In the genomic region with DNA sequence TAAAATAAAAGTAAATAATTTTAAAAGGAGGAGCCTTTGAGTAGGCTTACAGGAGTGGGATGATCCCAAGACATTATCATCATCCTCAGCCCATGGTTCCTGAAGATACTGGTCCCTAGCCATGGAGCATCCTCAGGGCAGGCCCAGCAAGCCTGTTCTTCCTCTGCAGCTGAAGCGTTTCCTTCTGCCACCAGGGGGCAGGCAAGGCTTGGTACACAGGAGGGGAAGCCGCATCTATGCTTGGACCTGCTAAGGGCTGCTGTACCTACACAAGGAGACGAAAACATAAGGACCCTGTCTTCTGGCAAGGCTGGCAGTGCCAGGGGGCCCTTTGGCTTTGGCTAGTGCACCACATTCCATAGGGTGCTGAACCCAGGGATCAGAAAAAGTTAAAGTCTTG, we compare ENCODE assay signal across 9 mouse cellular contexts. TPM values are rescaled to one million over a fixed set of nuclear protein-coding genes. Genes with fewer than 3 reads are reported as not detected.
DNase-seq lines count a peak whose midpoint lies in the region; ATAC-seq and TF ChIP-seq lines count a peak whose summit lies in the region.
"Had no signal": no experiment of that assay in that cellular context is flagged by ENCODE, and none has a peak within 500 bp of the region (broad histone marks: within the 10 kb centered on the region; RNA-seq: fewer than 3 reads in every experiment).

No protein-coding gene starts in this region.

- H3K4me2 ChIP-seq in forebrain, embryonic 11.5 days (ENCODE audit: low read depth, low read length, severe bottlenecking), result no peak overlapping the region
- no peak overlapping the region for H3K4me2 ChIP-seq in hindbrain, embryonic 15.5 days
- H3K4me2 ChIP-seq in midbrain, postnatal 0 days (ENCODE audit: low read depth, low read length, poor library complexity, severe bottlenecking), result no peak overlapping the region
- H3K4me2 ChIP-seq: liver, embryonic 15.5 days had no signal

- no peak overlapping the region for H3K9ac ChIP-seq in forebrain, embryonic 11.5 days (ENCODE audit: low read length)
- no peak overlapping the region for H3K9ac ChIP-seq in hindbrain, embryonic 15.5 days
- no peak overlapping the region for H3K9ac ChIP-seq in midbrain, postnatal 0 days (replicated peaks; ENCODE audit: low read length, poor library complexity, severe bottlenecking)
- H3K9ac ChIP-seq: liver, embryonic 15.5 days had no signal

- H3K4me3 ChIP-seq in forebrain, embryonic 11.5 days (ENCODE audit: low read depth, low read length), result no peak overlapping the region
- no peak overlapping the region for H3K4me3 ChIP-seq in hindbrain, embryonic 15.5 days
- no peak overlapping the region for H3K4me3 ChIP-seq in midbrain, postnatal 0 days (ENCODE audit: low read depth, low read length)
- H3K4me3 ChIP-seq: liver, embryonic 15.5 days had no signal

- no peaks in the 10 kb centered on the region for H3K9me3 ChIP-seq in forebrain, embryonic 11.5 days (ENCODE audit: control insufficient read depth, low read length)
- no peaks in the 10 kb centered on the region for H3K9me3 ChIP-seq in hindbrain, embryonic 15.5 days
- H3K9me3 ChIP-seq in midbrain, postnatal 0 days (ENCODE audit: low read length), result no peaks in the 10 kb centered on the region
- H3K9me3 ChIP-seq: liver, embryonic 15.5 days had no signal

- peak; percentile 51 for DNase-seq in gastrocnemius, adult 18-20 months (ENCODE audit: low spot score)
- DNase-seq in gastrocnemius, postnatal 25 days, result no peak
- peak; percentile 88 for DNase-seq in brain, embryonic 14.5 days (ENCODE audit: low read depth)
- peak; percentile 86 for DNase-seq in forebrain, embryonic 11.5 days (ENCODE audit: low spot score)
- peak; percentile 85 for DNase-seq in left cerebral cortex, postnatal 4 days
- peak; percentile 82 for DNase-seq in midbrain, postnatal 0 days (ENCODE audit: low spot score)
- DNase-seq in spleen, postnatal 36 days (ENCODE audit: low spot score in 2 of 2), result peak; percentile 49 to 52

- intact Hi-C loops in left cerebral cortex, postnatal 4 days (cut with DNase I), result loop anchor here (10.0 kb wide), 1 partner anchor 114 kb away; a partner anchor contains a TSS

- WGBS in forebrain, embryonic 11.5 days, result 15% methylated on average over 3 of the region's 3 CpGs
- WGBS in hindbrain, embryonic 15.5 days, result 7% methylated on average over 3 of the region's 3 CpGs
- 12% methylated on average over 3 of the region's 3 CpGs for WGBS in midbrain, postnatal 0 days

- TF ChIP-seq POLR2A in brain, embryonic 14.5 days (IDR thresholded peaks at IDR 0.05; ENCODE audit: borderline replicate concordance, extremely low read depth, insufficient read depth, insufficient read length, poor library complexity, severe bottlenecking), result no peak

- no peak overlapping the region for H3K27ac ChIP-seq in forebrain, embryonic 11.5 days (ENCODE audit: low read depth, low read length)
- no peak overlapping the region for H3K27ac ChIP-seq in hindbrain, embryonic 15.5 days (replicated peaks)
- H3K27ac ChIP-seq in midbrain, postnatal 0 days (ENCODE audit: low read depth, low read length), result no peak overlapping the region
- H3K27ac ChIP-seq: liver, embryonic 15.5 days had no signal

- no peak for ATAC-seq in forebrain, embryonic 11.5 days (replicated peaks; ENCODE audit: low FRiP score)
- peak; percentile 32; the same call in 1 of the 2 replicates for ATAC-seq in hindbrain, embryonic 15.5 days (ENCODE audit: low FRiP score, low read depth)
- ATAC-seq in midbrain, postnatal 0 days (ENCODE audit: low FRiP score), result no peak

- no peaks in the 10 kb centered on the region for H3K36me3 ChIP-seq in forebrain, embryonic 11.5 days (ENCODE audit: control insufficient read depth, insufficient read depth, low read length)
- H3K36me3 ChIP-seq in hindbrain, embryonic 15.5 days, result peaks cover 18% of the 10 kb centered on the region; the same call in 1 of the 2 replicates
- peaks cover 39% of the 10 kb centered on the region for H3K36me3 ChIP-seq in midbrain, postnatal 0 days (ENCODE audit: insufficient read depth, low read length)
- H3K36me3 ChIP-seq: liver, embryonic 15.5 days had no signal

- peaks cover 6% of the 10 kb centered on the region for H3K4me1 ChIP-seq in forebrain, embryonic 11.5 days (replicated peaks; ENCODE audit: control insufficient read depth, insufficient read depth, low read length)
- H3K4me1 ChIP-seq in hindbrain, embryonic 15.5 days (replicated peaks), result peaks cover 17% of the 10 kb centered on the region
- peaks cover 5% of the 10 kb centered on the region; the same call in 1 of the 2 replicates for H3K4me1 ChIP-seq in midbrain, postnatal 0 days (ENCODE audit: insufficient read depth, low read length)
- H3K4me1 ChIP-seq: liver, embryonic 15.5 days had no signal

- peak; percentile 96 for TF ChIP-seq CTCF in brain, embryonic 14.5 days (IDR thresholded peaks at IDR 0.05; ENCODE audit: borderline replicate concordance, extremely low read depth, insufficient read depth, insufficient read length)
- TF ChIP-seq CTCF in midbrain, postnatal 0 days (IDR thresholded peaks at IDR 0.05), result peak; percentile 95

- H3K27me3 ChIP-seq in forebrain, embryonic 11.5 days (ENCODE audit: control insufficient read depth, insufficient read depth, low read length), result peaks cover 5% of the 10 kb centered on the region
- H3K27me3 ChIP-seq in hindbrain, embryonic 15.5 days, result no peaks in the 10 kb centered on the region
- no peaks in the 10 kb centered on the region for H3K27me3 ChIP-seq in midbrain, postnatal 0 days (ENCODE audit: insufficient read depth, low read length)
- H3K27me3 ChIP-seq: liver, embryonic 15.5 days had no signal

RNA-seq across cellular contexts. Expression of a gene that starts 40.2 kb away (rescaled TPM):
- total RNA-seq in gastrocnemius, adult 18-20 months (2021), result 10 to 100 TPM; 57.7 to 80.4 TPM
- total RNA-seq in gastrocnemius, postnatal 25 days (2021), result 10 to 100 TPM; 61.1 to 73.3 TPM
- polyA plus RNA-seq in brain, embryonic 14.5 days (2012; rRNA removed), result 4.0 and 7.8 TPM in 2 replicates
- polyA plus RNA-seq in forebrain, embryonic 11.5 days (2014; fragmentation: Nextera tagmentation; extraction: Ambion mirVana), result 8.8 and 9.3 TPM in 2 replicates
- 8.8 TPM in 2 replicates for polyA plus RNA-seq in hindbrain, embryonic 15.5 days (2015; fragmentation: Nextera tagmentation; extraction: Ambion mirVana)
- 10 to 100 TPM; 16.3 to 25.7 TPM for total RNA-seq in left cerebral cortex, postnatal 4 days (2021)
- total RNA-seq in midbrain, postnatal 0 days (2014; rRNA removed), result 11.3 and 14.0 TPM in 2 replicates
- 11.9 and 12.8 TPM in 2 replicates for polyA plus RNA-seq in midbrain, postnatal 0 days (2015; fragmentation: Nextera tagmentation; extraction: Ambion mirVana)
